Mouse (Mus musculus): ENCODE measurements at regions not wholly inside any gene's neighbourhood (a gene's known extent, or its start where the extent isn't known, plus 50 kb on each side); places are given as distances from the start of the nearest gene placed in this dataset.

GRCm38 (mm10) chr12:51101636-51102035, 246.2 kb upstream of the G2e3 start:
- TF ChIP-seq POLR2A (IDR thresholded peaks at IDR 0.05; ENCODE audit: control insufficient read depth, low read depth, low read length) (no peak), CTCF (IDR thresholded peaks at IDR 0.05; ENCODE audit: control insufficient read depth, insufficient read depth, insufficient replicate concordance, low read depth, low read length) (no peak)
- Histone ChIP-seq H3K36me3 (ENCODE audit: control insufficient read depth, insufficient read depth, low read length) (no peaks in the 10 kb centered on the region), H3K4me3 (ENCODE audit: control insufficient read depth, low read depth, low read length) (no peak overlapping the region), H3K27ac (ENCODE audit: control insufficient read depth, insufficient read depth, low read depth, low read length) (no peak overlapping the region), H3K4me1 (ENCODE audit: control insufficient read depth, insufficient read depth, low read length) (no peaks in the 10 kb centered on the region), H3K27me3 (ENCODE audit: control insufficient read depth, insufficient read depth, low read length) (no peaks in the 10 kb centered on the region)

GRCm38 (mm10) chr12:51100868-51101267, 247.0 kb upstream of the G2e3 start:
- Histone ChIP-seq H3K27me3 (ENCODE audit: control insufficient read depth, insufficient read depth, low read length) (no peaks in the 10 kb centered on the region), H3K36me3 (ENCODE audit: control insufficient read depth, insufficient read depth, low read length) (no peaks in the 10 kb centered on the region), H3K4me3 (ENCODE audit: control insufficient read depth, low read depth, low read length) (no peak overlapping the region), H3K27ac (ENCODE audit: control insufficient read depth, insufficient read depth, low read depth, low read length) (no peak overlapping the region), H3K4me1 (ENCODE audit: control insufficient read depth, insufficient read depth, low read length) (no peaks in the 10 kb centered on the region)
- TF ChIP-seq POLR2A (IDR thresholded peaks at IDR 0.05; ENCODE audit: control insufficient read depth, low read depth, low read length) (no peak), CTCF (IDR thresholded peaks at IDR 0.05; ENCODE audit: control insufficient read depth, insufficient read depth, insufficient replicate concordance, low read depth, low read length) (no peak)

- no peaks in the 10 kb centered on the region for H3K27me3 ChIP-seq (ENCODE audit: control insufficient read depth, insufficient read depth, low read length)
- H3K27ac ChIP-seq (ENCODE audit: control insufficient read depth, insufficient read depth, low read depth, low read length), result no peak overlapping the region
- H3K4me3 ChIP-seq (ENCODE audit: control insufficient read depth, low read depth, low read length), result no peak overlapping the region
- no peaks in the 10 kb centered on the region for H3K36me3 ChIP-seq (ENCODE audit: control insufficient read depth, insufficient read depth, low read length)
- H3K4me1 ChIP-seq (ENCODE audit: control insufficient read depth, insufficient read depth, low read length), result no peaks in the 10 kb centered on the region
- TF ChIP-seq POLR2A (IDR thresholded peaks at IDR 0.05; ENCODE audit: control insufficient read depth, low read depth, low read length), result no peak
- TF ChIP-seq CTCF (IDR thresholded peaks at IDR 0.05; ENCODE audit: control insufficient read depth, insufficient read depth, insufficient replicate concordance, low read depth, low read length), result no peak
Measured at GRCm38 (mm10) chr12:51095974-51096373, 251.9 kb upstream of the G2e3 start.

GRCm38 (mm10) chr12:51089324-51089723, 258.5 kb upstream of the G2e3 start:
- no peak overlapping the region for H3K27ac ChIP-seq (ENCODE audit: control insufficient read depth, insufficient read depth, low read depth, low read length)
- TF ChIP-seq POLR2A (IDR thresholded peaks at IDR 0.05; ENCODE audit: control insufficient read depth, low read depth, low read length), result no peak
- TF ChIP-seq CTCF (IDR thresholded peaks at IDR 0.05; ENCODE audit: control insufficient read depth, insufficient read depth, insufficient replicate concordance, low read depth, low read length), result no peak
- no peaks in the 10 kb centered on the region for H3K36me3 ChIP-seq (ENCODE audit: control insufficient read depth, insufficient read depth, low read length)
- H3K4me3 ChIP-seq (ENCODE audit: control insufficient read depth, low read depth, low read length), result no peak overlapping the region
- no peaks in the 10 kb centered on the region for H3K4me1 ChIP-seq (ENCODE audit: control insufficient read depth, insufficient read depth, low read length)
- no peaks in the 10 kb centered on the region for H3K27me3 ChIP-seq (ENCODE audit: control insufficient read depth, insufficient read depth, low read length)

GRCm38 (mm10) chr12:51081809-51082208, 266.1 kb upstream of the G2e3 start:
- H3K36me3 ChIP-seq (ENCODE audit: control insufficient read depth, insufficient read depth, low read length), result no peaks in the 10 kb centered on the region
- no peaks in the 10 kb centered on the region for H3K27me3 ChIP-seq (ENCODE audit: control insufficient read depth, insufficient read depth, low read length)
- H3K4me3 ChIP-seq (ENCODE audit: control insufficient read depth, low read depth, low read length), result no peak overlapping the region
- TF ChIP-seq CTCF (IDR thresholded peaks at IDR 0.05; ENCODE audit: control insufficient read depth, insufficient read depth, insufficient replicate concordance, low read depth, low read length), result no peak
- no peak for TF ChIP-seq POLR2A (IDR thresholded peaks at IDR 0.05; ENCODE audit: control insufficient read depth, low read depth, low read length)
- H3K27ac ChIP-seq (ENCODE audit: control insufficient read depth, insufficient read depth, low read depth, low read length), result no peak overlapping the region
- no peaks in the 10 kb centered on the region for H3K4me1 ChIP-seq (ENCODE audit: control insufficient read depth, insufficient read depth, low read length)

- TF ChIP-seq POLR2A (IDR thresholded peaks at IDR 0.05; ENCODE audit: control insufficient read depth, low read depth, low read length) (no peak), CTCF (IDR thresholded peaks at IDR 0.05; ENCODE audit: control insufficient read depth, insufficient read depth, insufficient replicate concordance, low read depth, low read length) (no peak)
- Histone ChIP-seq H3K27me3 (ENCODE audit: control insufficient read depth, insufficient read depth, low read length) (no peaks in the 10 kb centered on the region), H3K4me3 (ENCODE audit: control insufficient read depth, low read depth, low read length) (no peak overlapping the region), H3K27ac (ENCODE audit: control insufficient read depth, insufficient read depth, low read depth, low read length) (no peak overlapping the region), H3K4me1 (ENCODE audit: control insufficient read depth, insufficient read depth, low read length) (no peaks in the 10 kb centered on the region), H3K36me3 (ENCODE audit: control insufficient read depth, insufficient read depth, low read length) (no peaks in the 10 kb centered on the region)
Measured at GRCm38 (mm10) chr12:51073503-51073902, 274.4 kb upstream of the G2e3 start.

- Histone ChIP-seq H3K4me1 (ENCODE audit: control insufficient read depth, insufficient read depth, low read length) (no peaks in the 10 kb centered on the region), H3K4me3 (ENCODE audit: control insufficient read depth, low read depth, low read length) (no peak overlapping the region), H3K27me3 (ENCODE audit: control insufficient read depth, insufficient read depth, low read length) (no peaks in the 10 kb centered on the region), H3K27ac (ENCODE audit: control insufficient read depth, insufficient read depth, low read depth, low read length) (no peak overlapping the region), H3K36me3 (ENCODE audit: control insufficient read depth, insufficient read depth, low read length) (no peaks in the 10 kb centered on the region)
- TF ChIP-seq CTCF (IDR thresholded peaks at IDR 0.05; ENCODE audit: control insufficient read depth, insufficient read depth, insufficient replicate concordance, low read depth, low read length) (no peak), POLR2A (IDR thresholded peaks at IDR 0.05; ENCODE audit: control insufficient read depth, low read depth, low read length) (no peak)
Measured at GRCm38 (mm10) chr12:51060931-51061330, 286.9 kb upstream of the G2e3 start.

- H3K4me3 ChIP-seq (ENCODE audit: control insufficient read depth, low read depth, low read length), result no peak overlapping the region
- H3K27ac ChIP-seq (ENCODE audit: control insufficient read depth, insufficient read depth, low read depth, low read length), result no peak overlapping the region
- TF ChIP-seq POLR2A (IDR thresholded peaks at IDR 0.05; ENCODE audit: control insufficient read depth, low read depth, low read length) (no peak), CTCF (IDR thresholded peaks at IDR 0.05; ENCODE audit: control insufficient read depth, insufficient read depth, insufficient replicate concordance, low read depth, low read length) (no peak)
- H3K27me3 ChIP-seq (ENCODE audit: control insufficient read depth, insufficient read depth, low read length), result no peaks in the 10 kb centered on the region
- no peaks in the 10 kb centered on the region for H3K4me1 ChIP-seq (ENCODE audit: control insufficient read depth, insufficient read depth, low read length)
- H3K36me3 ChIP-seq (ENCODE audit: control insufficient read depth, insufficient read depth, low read length), result no peaks in the 10 kb centered on the region
Measured at GRCm38 (mm10) chr12:51058569-51058968, 289.3 kb upstream of the G2e3 start.
